Mouse (Mus musculus) gastrocnemius, postnatal 14 days (tissue): Measurements from ENCODE around the gene Zfp618. TPM values are rescaled to one million over a fixed set of nuclear protein-coding genes. Genes with fewer than 3 reads are reported as not detected.

Experiments used
- DNase-seq: peaks from one replicate; pipeline ENCODE4 v3.0.0; 2021; ENCODE audit warnings: mixed read lengths
- intact Hi-C: fragments of 180-260 bp; cut with DNase I; formaldehyde crosslinking; loops from one replicate; pipeline ENCODE4 v1.15.1; 2025; ENCODE audit warnings: low total_unique reads
- long read RNA-seq, 2 experiments: library from polyadenylated mRNA; stranded (forward); transcript quantifications; one replicate each; pipeline ENCODE4 v2.0.0; 2021
- total RNA-seq, 2 experiments: library from RNA; stranded (reverse); gene quantifications; 2 replicates each; pipeline ENCODE4 v1.2.3; 2021

Zfp618 gene
- total RNA-seq: 1 to 10 TPM; 1.4 to 2.7 TPM
- long read RNA-seq, experiment 1: 0 reads
- long read RNA-seq, experiment 2: 0 reads

DNA sequence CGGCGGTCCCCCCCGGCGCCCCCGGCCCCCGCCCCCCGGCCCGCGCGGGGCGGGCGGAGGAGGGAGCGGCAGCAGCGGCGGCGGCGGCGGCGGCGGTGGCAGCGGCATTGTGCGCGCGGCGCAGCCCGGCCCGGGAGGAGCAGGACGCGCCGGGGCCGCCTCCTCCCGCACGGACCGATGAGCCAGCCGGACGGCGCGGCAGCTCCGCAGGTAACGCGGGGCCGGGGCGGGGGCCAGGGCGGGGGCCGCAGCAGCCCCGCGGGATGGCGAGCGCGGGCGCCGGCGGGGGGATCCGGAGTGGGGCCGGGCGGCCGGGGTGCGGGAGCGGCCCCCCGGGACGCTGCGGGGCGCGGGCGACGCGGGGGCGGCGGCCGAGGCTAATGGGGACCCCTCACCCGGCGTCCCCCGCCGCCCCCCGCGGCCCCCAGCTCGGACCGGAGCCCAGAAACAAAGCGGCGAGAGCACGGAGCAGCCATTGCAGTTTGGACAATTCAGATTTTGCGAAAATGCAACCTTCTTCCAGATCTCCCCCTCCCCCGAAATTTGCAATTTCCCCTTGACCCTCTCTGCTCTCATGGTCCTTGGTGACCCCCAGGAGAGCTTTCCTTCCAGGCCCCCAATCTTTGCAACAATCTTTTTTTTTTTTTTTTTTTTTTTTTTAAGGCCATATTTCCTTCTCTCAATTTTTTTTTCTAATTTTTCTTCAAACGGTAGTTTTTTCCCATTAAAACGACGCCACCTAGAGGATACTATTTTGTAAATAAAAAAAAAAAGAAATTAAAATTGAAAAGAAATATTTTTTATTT lies at the start of gene Zfp618:
TSS of gene Zfp618 (plus strand) at position 77 of the 806 bp plus-strand sequence.
- peak; percentile 17 for DNase-seq
- intact Hi-C loops: loop anchor here (10.0 kb wide), 1 partner anchor 181 kb away; no protein-coding TSS in a partner anchor

DNA sequence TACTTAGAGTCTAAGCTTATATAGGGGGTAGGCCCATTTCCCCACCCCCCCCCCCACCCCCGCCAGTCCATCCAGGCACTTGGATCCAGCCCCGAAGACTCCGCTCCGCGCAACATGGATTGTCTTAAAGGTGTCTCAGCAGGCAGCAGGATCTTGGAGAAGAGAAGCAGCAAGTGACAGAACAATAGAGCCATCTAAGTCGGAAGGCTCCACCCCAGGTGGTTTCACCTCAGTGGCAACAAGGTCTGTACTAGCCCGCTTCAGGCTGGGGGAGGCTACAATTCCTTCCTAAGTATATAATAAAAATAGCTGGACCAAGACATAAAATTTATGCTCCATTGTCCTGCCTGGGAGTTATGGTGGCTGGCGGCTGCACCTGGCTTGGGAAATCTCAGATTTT lies 48.3 kb upstream of the Zfp618 start:
- DNase-seq: no peak
- intact Hi-C loops: no loop called here

DNA sequence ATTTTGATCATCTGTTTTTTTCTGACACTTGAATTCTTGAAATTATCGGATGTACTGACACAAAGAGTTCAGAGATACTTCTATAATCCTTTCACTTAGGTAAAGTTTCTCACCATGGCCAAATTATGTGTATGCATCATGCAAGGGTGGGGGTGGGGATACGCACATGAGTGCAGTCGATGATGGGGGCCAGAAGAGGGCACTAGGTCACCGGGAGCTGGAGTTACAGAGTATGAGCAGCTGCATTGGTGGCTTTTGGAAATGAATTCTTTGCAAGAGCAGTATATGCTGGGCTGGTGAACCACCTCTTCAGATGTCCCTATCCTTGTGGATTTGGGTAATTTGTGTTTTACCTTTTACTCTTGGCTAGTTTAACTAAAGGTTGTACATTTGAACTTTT lies 31.6 kb upstream of the Zfp618 start:
- intact Hi-C loops: no loop called here
- peak; percentile 14 for DNase-seq

GRCm38 (mm10) chr4:62935589-62936218 lies 29.7 kb upstream of the Zfp618 start:
- no peak for DNase-seq
- intact Hi-C loops: no loop called here

DNA sequence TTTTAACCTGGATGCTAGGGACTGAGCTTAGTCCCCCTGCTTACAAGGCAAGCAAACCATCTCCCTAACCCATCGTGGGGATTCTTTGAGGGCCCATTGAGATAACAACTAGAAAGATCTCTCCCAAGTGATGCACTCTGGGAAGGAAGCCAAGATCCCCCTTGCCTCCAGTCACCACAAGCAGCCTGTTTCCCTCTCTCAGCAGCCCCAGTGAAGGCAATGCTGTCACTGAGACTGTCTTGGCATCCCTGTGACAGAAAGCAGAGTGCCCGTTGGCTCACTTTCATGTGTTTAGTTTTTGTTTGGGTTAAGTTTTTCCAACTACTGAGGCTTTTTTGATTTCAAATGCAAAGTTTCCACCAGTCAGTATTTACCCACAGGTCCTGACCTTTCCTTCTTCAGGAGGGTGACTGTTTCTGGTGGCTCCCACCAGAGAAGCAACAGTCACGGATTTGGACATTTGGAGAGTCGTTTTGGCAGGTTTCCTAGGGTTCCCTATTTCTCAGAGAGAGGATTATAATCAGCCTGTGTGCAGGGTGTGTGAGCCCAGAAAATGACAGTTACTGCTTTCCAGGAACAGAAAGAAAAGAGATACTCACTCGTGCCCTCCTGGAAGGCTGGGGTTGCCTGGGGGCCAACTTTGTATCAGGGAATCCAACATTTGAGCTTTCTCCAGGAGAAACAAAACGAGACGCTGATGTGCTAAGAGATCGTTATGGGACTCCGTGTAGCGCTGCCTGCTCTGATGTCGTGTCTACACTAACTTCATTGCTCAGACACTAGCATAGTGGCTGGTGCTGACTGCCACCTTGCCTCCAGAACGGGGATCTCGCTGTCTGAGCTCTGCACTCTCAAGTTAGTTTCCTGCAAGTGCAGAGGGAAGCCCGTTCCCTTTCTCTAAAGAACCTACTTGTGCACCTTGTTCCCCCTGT lies 23.1 kb upstream of the Zfp618 start:
- no peak for DNase-seq
- intact Hi-C loops: no loop called here

DNA sequence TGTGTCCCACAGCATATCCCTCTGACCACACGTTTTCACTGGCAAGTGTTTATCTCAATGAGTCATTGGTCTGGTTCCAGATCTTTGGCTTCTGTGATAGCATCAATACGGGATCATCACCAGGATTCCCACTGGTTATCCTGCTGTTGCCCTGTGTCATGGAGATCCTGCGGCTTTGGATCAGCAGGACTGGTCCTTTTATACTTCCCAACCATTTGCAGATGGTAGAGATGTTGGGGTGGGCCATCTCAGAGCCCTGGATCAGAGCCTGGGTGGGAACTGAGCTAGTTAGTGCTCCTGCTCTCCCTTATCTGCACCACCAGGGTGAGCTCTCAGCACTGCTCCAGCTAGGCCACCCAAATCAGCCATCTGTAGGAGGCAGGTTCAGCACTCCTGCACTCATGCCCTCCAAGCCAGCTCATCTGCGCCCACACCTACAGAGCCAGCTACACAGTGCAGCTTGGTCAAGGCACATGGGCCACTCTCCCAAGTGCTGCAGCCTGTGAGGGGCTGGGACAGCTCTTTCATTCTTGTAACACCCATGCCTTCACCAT lies 21.0 kb upstream of the Zfp618 start:
- DNase-seq: no peak
- intact Hi-C loops: no loop called here

DNA sequence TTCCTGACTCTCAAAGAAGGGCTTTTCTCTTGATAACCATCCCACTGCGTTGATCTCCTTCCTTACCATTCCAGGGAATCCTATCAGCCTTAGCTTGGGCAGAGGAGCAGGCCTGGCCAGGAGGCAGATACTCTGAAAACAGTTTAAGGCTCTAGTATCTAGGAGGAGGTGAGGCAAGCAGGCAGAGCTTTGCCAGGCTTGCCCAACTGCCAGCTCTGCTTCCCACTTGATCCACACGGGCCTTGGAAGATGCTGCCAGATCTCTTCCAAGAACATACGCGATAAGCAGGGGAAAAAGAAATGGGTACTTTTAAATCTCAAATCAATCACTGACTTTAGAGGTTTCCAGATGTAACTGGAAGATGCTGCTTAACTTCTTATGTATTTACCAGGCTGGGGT lies 1.6 kb upstream of the Zfp618 start:
- no peak for DNase-seq
- intact Hi-C loops: loop anchor here (10.0 kb wide), 1 partner anchor 179 kb away; no protein-coding TSS in a partner anchor

DNA sequence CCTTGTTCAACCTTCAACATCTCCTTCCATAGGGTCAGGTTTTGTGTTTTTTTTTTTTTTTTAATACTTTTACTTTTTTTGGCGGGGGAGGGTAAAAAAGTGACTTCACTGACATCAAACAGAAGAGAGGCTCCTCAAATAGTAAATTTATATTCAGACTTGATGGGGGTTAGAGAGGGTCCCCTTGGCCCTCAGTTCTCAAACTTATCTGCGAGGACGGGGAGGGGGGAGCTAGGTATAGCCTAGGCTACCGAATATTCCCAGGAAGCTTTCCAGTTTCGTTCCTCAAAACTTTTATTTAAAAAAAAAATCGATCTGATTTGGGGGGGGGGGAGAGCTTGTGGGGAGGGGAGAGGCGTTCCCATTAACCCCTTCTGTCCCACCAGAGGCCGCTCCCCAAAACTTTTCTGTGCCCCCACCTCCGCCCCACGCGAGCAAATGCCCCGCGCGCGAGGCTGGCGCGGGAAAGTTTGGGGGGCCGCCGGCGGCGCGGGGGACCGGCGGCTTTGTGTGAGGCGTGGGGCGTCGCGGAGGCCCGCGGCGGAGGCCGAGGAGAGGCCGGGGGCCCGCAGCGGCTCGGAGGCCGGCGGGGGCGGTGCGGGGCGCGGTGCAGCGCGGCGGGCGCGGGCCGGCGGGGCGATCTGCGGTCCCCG lies 403 bp upstream of the Zfp618 start:
- intact Hi-C loops: loop anchor here (10.0 kb wide), 1 partner anchor 180 kb away; no protein-coding TSS in a partner anchor
- DNase-seq: no peak

GRCm38 (mm10) chr4:62969526-62969925 lies 4.2 kb downstream of the Zfp618 start:
- no peak for DNase-seq

DNA sequence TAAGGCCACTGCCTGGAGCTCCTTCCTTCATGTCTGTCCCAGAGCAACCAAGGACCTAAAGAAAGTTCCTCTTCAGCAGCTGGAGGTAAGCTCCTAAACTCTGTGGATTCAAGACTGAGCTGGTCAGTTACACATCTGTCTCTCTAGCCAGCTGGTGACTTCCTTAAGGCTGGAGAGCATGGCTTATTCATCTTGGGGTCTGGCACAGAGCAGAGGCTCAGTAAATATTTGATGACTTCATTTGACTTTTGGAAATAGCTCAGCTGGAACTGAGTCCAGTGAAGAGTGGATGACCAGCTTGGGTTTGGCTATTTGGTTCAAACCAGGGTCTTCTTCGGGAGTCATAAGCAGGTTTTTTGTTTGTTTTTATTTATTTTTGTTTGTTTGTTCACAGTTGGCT lies 6.6 kb downstream of the Zfp618 start:
- intact Hi-C loops: loop anchor here (5.0 kb wide), 1 partner anchor 35 kb away; no protein-coding TSS in a partner anchor
- DNase-seq: no peak

More at GRCm38 (mm10) chr4:62969526-62969925, 4.2 kb downstream of the Zfp618 start:
- intact Hi-C loops: loop anchor here (10.0 kb wide), 1 partner anchor 185 kb away; no protein-coding TSS in a partner anchor

DNA sequence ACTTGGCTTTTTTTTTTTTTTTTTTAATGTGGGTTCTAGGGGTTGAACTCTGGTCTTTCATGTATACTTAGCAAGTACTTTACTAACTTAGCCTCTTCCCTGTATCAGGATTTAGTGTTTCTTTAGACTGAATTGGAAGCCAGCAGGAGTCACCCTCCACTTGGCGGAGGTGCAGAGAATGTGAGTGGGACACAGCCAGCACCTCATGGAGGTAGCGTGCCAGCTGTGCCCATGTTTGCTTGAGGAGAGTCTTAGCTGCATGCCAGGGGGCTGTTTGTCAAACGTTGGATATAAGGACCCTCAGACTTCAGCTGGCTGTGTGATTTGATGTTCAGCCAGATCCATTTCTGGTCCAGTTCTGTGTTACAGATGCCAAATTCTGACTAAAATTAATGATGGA lies 7.7 kb downstream of the Zfp618 start:
- intact Hi-C loops: loop anchor here (5.0 kb wide), 1 partner anchor 34 kb away; no protein-coding TSS in a partner anchor
- DNase-seq: no peak

DNA sequence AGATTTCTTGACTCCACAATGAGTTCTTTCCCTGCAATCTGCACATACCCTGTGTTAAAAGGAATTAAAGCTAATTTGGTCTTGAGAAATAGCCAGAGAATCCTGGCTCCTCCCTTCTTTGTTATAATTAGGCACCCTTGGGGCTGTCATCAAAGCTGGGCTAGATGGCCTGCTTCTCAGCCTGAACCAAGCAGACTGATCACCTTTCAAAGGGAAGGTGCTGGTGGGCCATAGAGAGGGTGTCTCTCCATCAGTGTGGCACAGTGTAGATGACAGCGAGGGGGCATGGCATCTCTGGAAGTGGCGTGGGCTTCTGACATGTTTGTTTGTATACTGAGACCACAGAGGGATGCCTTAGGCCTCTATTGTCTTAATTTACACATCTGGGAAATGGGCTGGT lies 9.5 kb downstream of the Zfp618 start:
- no peak for DNase-seq
- intact Hi-C loops: loop anchor here (5.0 kb wide), 1 partner anchor 32 kb away; no protein-coding TSS in a partner anchor

DNA sequence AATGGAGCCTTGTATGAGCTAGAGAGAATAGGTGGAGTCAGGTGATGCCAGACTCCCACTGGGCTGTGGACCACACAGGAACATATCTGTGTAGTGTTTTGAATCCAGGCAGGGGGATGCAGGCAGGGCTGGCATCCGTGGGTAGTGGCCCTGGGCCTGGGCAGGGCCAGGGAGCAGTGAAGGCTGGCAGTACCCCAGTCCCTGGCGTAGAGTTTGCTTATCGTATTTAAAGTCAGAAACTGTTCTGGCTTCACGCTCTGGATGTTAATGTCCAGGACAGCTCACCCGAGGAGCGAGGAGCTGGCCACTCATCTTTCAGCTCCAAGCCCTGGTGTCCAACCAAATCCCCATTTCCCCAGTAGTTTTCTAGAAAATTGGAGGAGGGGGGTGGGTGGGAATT lies 10.2 kb downstream of the Zfp618 start:
- DNase-seq: peak; percentile 22
- intact Hi-C loops: no loop called here

DNA sequence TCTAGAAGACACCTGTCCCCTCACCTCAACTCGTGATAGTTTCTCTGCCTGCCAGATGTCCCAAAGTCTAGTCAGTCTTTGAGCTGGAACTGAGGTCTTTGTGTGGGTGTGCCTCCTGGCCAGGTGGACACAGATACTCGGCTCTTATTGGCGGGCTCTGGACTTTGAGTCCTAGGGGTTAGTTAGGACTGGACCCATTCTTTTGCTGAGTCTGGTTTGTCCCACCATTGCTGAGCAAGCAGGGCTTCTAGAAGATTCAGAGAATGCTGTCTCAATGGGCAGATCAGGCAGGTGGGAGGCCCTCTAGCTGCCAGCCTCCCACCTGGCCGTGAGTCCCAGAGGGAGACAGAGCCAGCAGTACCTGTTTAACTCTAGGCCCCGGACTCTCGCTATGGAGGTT lies 12.1 kb downstream of the Zfp618 start:
- intact Hi-C loops: no loop called here
- no peak for DNase-seq

DNA sequence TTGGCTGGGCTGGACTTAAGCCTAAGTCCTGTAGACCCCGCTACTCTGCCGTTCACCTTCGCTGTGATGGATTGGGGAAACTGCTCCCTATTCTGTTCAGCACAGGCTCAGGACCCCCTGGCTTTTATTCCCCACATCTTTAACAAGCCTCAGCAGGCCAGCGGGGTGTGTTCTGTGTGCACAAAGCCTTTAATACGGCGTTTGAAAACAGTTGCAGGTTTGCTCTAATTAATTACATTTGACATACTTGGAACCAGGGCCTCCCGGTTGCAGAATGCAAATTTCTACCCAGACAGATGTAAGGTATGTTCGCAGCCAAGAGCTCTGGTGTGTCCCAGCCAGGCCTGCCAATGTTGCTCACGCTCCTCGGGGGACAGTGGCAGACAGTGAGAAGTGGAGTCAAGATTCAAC lies 13.1 kb downstream of the Zfp618 start:
- intact Hi-C loops: no loop called here
- no peak for DNase-seq

GRCm38 (mm10) chr4:62981572-62981971 lies 16.2 kb downstream of the Zfp618 start:
- no peak for DNase-seq
- intact Hi-C loops: no loop called here

DNA sequence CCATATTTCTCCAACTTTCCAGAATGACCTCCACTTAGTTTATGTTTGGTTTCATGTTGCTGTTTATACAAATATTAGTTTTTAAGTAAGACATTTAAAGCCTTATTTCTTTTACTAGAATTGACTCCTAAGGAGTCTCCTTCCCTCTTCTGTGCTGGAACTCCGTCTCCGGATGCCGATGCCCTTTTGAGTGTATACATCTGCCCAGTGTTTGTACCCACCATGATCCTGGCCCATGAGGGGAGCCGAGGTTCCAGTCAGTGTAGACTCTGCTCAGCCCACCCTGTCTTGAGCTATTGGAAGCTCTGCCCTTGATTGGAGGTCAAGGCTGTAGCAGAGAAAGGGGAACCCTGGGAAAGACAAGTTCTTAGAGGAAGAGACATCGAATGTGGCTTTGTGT lies 18.2 kb downstream of the Zfp618 start:
- DNase-seq: no peak
- intact Hi-C loops: no loop called here

GRCm38 (mm10) chr4:62991336-62991735 lies 26.0 kb downstream of the Zfp618 start:
- intact Hi-C loops: no loop called here
- DNase-seq: no peak

- intact Hi-C loops: no loop called here
- DNase-seq: no peak
Observed at GRCm38 (mm10) chr4:62993190-62993589, 27.8 kb downstream of the Zfp618 start.
